Mouse (Mus musculus): ENCODE data around the gene Soat2. TPM values are rescaled to one million over a fixed set of nuclear protein-coding genes. Genes with fewer than 3 reads are reported as not detected.

Soat2 gene
- polyA plus RNA-seq, 1 experiment from 2014 or later = 0.17 TPM

DNA sequence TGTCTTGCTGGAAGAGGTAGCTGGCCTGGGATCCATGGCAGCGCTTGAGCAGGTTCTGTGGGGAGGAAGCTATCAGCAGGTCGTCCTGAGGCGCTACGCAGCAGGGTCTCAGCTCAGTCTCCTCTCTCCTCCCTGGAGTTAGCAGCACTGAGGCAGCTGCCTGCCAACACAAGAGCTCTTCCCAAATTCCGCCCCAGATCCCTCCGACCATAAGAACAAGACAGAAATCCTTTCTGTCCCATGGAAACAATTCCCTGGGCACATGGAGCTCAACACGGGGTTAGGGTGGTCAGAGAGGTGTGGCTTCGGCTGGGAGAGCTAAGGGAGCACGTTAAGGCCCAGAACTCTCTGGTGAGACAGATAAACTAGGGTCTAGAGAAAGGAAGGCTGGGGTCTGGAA is 28.8 kb downstream of the Soat2 start:
- Histone ChIP-seq H3K4me1 (no peaks in the 10 kb centered on the region; the same call in 1 of the 2 replicates), H3K27ac (no peak overlapping the region), H3K9ac (no peak overlapping the region), H3K9me3 (no peaks in the 10 kb centered on the region), H3K4me3 (no peak overlapping the region), H3K27me3 (no peaks in the 10 kb centered on the region), H3K36me3 (peaks cover 32% of the 10 kb centered on the region), H3K4me2 (replicated peaks) (no peak overlapping the region)
- 74% methylated on average over 9 of the region's 9 CpGs for WGBS
- no peak for ATAC-seq (ENCODE audit: insufficient number of reproducible peaks, insufficient read depth, low FRiP score, low TSS enrichment)

DNA sequence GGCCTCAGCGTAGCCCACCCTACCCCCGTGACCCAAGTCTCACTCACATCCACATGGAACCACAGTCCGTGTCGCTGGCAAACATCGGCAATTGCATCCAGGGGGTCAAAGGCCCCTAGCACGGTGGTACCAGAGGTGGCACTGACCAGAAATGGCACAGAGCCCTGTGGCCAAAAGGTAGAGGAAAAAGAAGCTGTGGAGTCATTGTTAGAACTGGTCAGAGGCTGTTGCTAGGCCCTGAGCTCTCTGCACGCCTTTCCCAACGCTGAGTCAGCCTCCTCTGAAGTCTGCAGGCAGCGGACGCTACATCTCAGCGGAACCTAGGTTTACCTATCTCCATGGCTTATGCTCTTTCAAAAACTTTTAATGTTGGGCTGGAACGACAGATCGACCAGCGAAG is 29.6 kb downstream of the Soat2 start:
- ATAC-seq (ENCODE audit: insufficient number of reproducible peaks, insufficient read depth, low FRiP score, low TSS enrichment) = no peak
- no peak overlapping the region for H3K27ac ChIP-seq
- no peak overlapping the region for H3K4me3 ChIP-seq
- no peaks in the 10 kb centered on the region for H3K9me3 ChIP-seq
- H3K27me3 ChIP-seq = no peaks in the 10 kb centered on the region
- WGBS = 91% methylated on average over 14 of the region's 14 CpGs
- H3K4me2 ChIP-seq (replicated peaks) = no peak overlapping the region
- peaks cover 41% of the 10 kb centered on the region for H3K36me3 ChIP-seq
- H3K9ac ChIP-seq = no peak overlapping the region
- no peaks in the 10 kb centered on the region; the same call in 1 of the 2 replicates for H3K4me1 ChIP-seq

DNA sequence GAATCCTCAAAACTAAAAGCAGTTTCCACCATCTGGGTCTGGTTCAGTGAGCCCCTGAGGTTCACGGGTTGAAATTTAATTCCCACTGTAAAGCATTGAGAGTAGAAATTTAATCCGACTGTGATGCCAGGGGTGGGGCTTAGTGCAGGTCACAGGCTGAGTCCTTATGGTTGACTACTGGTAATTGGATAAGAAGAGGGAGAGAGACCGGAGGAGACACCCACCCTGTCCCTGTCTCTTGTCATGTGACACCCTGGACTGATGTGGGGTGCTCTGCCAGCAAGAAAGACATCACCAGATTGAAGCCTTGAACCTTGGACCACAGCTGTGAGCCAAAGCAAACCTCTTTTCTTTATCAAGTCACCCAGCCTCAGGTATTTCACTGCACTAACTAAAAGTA is 32.8 kb downstream of the Soat2 start:
- H3K4me1 ChIP-seq = no peaks in the 10 kb centered on the region; the same call in 1 of the 2 replicates
- no peaks in the 10 kb centered on the region for H3K9me3 ChIP-seq
- no peak for ATAC-seq (ENCODE audit: insufficient number of reproducible peaks, insufficient read depth, low FRiP score, low TSS enrichment)
- H3K4me2 ChIP-seq (replicated peaks) = no peak overlapping the region
- peaks cover 51% of the 10 kb centered on the region for H3K36me3 ChIP-seq
- no peak overlapping the region; the same call in 1 of the 2 replicates for H3K27ac ChIP-seq
- H3K9ac ChIP-seq = no peak overlapping the region
- H3K4me3 ChIP-seq = no peak overlapping the region
- WGBS = 34% methylated on average over 3 of the region's 3 CpGs
- H3K27me3 ChIP-seq = no peaks in the 10 kb centered on the region

DNA sequence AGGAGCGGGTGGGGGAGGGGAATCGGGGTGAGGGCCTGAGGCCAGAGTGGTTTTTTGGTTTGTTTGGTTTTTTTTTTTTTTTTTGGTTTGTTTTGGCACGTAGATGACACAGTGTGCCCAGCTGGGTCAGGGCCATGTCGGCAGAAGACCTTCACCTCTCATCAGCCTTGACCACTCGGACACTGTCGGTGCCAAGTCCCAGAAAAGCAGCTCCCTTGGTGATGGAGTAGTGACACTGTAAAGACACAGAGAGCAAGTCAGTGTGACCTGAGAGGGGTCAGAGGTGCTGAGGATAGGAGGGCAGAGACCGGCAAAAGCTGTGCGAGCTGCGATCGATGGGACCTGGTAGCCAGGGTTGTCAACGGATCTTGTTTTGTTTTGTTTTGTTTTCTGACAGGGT is 35.9 kb downstream of the Soat2 start:
- Histone ChIP-seq H3K4me1 (no peaks in the 10 kb centered on the region), H3K27me3 (no peaks in the 10 kb centered on the region), H3K27ac (no peak overlapping the region), H3K4me3 (no peak overlapping the region), H3K4me2 (replicated peaks) (no peak overlapping the region), H3K36me3 (peaks cover 42% of the 10 kb centered on the region), H3K9ac (no peak overlapping the region), H3K9me3 (no peaks in the 10 kb centered on the region)
- no peak for ATAC-seq (ENCODE audit: insufficient number of reproducible peaks, insufficient read depth, low FRiP score, low TSS enrichment)
- 74% methylated on average over 11 of the region's 11 CpGs for WGBS

DNA sequence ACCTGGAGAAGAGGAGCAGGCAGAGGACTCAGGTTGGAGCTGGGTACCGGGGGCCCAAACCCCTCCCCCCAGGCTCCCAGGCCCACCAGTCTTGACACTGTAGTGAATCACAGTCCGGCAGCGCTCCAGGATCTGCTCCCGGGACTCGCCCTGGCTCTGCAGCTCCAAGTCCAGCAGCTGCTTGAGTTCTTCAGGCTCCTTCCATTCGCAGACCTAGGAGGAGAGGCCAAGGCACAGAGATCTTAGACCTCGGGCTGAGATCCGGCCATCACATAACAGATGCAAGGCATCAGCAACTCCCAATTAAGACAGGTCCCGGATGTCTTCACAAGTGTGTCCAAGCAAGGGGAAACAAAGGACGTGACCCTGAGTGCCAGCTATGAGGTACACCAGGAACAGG is 37.8 kb downstream of the Soat2 start:
- H3K9ac ChIP-seq = no peak overlapping the region
- peaks cover 5% of the 10 kb centered on the region; the same call in 1 of the 2 replicates for H3K4me1 ChIP-seq
- H3K27me3 ChIP-seq = no peaks in the 10 kb centered on the region
- ATAC-seq (ENCODE audit: insufficient number of reproducible peaks, insufficient read depth, low FRiP score, low TSS enrichment) = no peak
- H3K9me3 ChIP-seq = no peaks in the 10 kb centered on the region
- H3K27ac ChIP-seq = no peak overlapping the region; the same call in 1 of the 2 replicates
- 87% methylated on average over 10 of the region's 10 CpGs for WGBS
- H3K36me3 ChIP-seq = peaks cover 40% of the 10 kb centered on the region
- H3K4me3 ChIP-seq = no peak overlapping the region
- H3K4me2 ChIP-seq (replicated peaks) = no peak overlapping the region

DNA sequence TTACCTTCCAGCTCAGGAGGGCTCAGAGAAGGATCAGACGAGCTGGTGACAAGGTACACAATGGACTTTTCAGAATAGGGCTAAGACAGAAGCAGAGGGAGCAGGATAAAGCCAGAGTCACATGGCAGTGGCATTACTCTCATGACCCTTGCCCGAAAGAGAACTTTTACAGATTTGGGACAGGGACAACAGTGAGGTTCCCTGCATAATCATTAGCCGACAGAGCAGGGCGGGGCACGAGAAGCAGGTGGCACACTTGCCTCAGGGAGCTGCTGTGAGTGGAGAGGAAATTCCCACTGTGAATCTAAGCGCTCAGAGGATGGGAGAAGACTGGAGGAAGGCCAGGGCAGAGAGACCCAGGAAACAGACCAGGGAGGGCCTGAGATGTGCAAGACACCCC is 38.6 kb downstream of the Soat2 start:
- no peak overlapping the region for H3K9ac ChIP-seq

DNA sequence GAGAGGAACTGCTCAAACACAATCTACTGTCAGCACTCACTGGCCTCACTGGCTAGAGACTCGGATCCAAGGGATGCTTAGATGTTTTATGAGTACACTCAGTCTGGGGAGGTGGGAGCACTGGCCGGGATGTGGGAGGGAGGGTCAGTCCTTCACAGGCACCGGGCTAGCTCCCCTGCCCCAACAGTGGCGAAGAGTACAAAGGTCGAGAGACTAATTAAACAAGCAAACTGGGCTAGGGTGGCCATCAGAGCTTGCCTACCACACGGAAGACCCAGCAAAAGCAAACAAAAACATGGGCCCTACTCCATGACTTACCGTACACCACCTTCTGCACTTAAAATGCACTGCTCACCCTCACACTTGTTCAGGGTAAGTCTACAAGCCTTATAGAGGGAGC is 41.4 kb downstream of the Soat2 start:
- no peaks in the 10 kb centered on the region for H3K9me3 ChIP-seq
- ATAC-seq (ENCODE audit: insufficient number of reproducible peaks, insufficient read depth, low FRiP score, low TSS enrichment) = no peak
- 61% methylated on average over 7 of the region's 7 CpGs for WGBS
- H3K4me1 ChIP-seq = peaks cover 5% of the 10 kb centered on the region; the same call in 1 of the 2 replicates
- H3K9ac ChIP-seq = no peak overlapping the region
- no peak overlapping the region for H3K4me2 ChIP-seq (replicated peaks)
- no peak overlapping the region for H3K4me3 ChIP-seq
- H3K36me3 ChIP-seq = 0 out of 2 replicates have a peak, but pooled peaks cover 11% of the 10 kb centered on the region
- no peaks in the 10 kb centered on the region for H3K27me3 ChIP-seq
- H3K27ac ChIP-seq = no peak overlapping the region

More for the DNA sequence above, 38.6 kb downstream of the Soat2 start:
- Histone ChIP-seq H3K9me3 (no peaks in the 10 kb centered on the region), H3K36me3 (peaks cover 33% of the 10 kb centered on the region), H3K27ac (no peak overlapping the region), H3K27me3 (no peaks in the 10 kb centered on the region), H3K4me1 (peaks cover 5% of the 10 kb centered on the region; the same call in 1 of the 2 replicates), H3K4me3 (no peak overlapping the region), H3K4me2 (replicated peaks) (no peak overlapping the region)
- WGBS = 66% methylated on average over 6 of the region's 6 CpGs
- ATAC-seq (ENCODE audit: insufficient number of reproducible peaks, insufficient read depth, low FRiP score, low TSS enrichment) = no peak

DNA sequence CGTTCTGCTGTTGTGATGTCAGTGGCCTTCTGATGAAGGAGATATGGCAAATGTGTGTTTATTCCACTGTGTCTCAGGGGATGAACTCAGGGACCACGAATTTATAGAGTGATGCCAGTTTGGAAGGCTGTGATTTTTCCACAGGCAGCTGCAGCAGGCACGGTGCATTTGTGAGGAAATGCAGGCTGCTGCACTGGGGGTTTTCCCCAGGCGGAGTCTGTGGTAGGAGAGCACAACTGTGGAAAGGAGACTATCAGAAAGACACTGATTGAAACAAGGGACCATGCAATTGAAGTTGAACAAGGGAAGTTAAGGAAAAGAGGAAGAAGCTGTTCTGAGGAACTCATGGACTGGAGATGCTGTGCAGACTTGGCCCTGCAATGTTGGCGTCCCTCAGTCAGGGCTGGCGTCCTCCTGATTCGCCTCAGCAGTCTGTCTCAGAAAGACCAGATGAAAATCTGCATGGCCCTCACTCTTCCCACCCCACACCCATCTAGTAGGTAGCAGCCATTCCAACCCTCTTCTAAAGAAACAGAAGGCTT is 42.0 kb downstream of the Soat2 start:
- ATAC-seq (ENCODE audit: insufficient number of reproducible peaks, insufficient read depth, low FRiP score, low TSS enrichment) = no peak
- no peaks in the 10 kb centered on the region for H3K9me3 ChIP-seq
- H3K27ac ChIP-seq = peak overlapping the region; percentile 17; the same call in 1 of the 2 replicates
- no peak overlapping the region for H3K9ac ChIP-seq
- H3K4me1 ChIP-seq = peaks cover 5% of the 10 kb centered on the region; the same call in 1 of the 2 replicates
- no peaks in the 10 kb centered on the region for H3K27me3 ChIP-seq
- WGBS = 72% methylated on average over 7 of the region's 7 CpGs
- no peak overlapping the region for H3K4me2 ChIP-seq (replicated peaks)
- no peak overlapping the region for H3K4me3 ChIP-seq
- H3K36me3 ChIP-seq = 0 out of 2 replicates have a peak, but pooled peaks cover 8% of the 10 kb centered on the region

DNA sequence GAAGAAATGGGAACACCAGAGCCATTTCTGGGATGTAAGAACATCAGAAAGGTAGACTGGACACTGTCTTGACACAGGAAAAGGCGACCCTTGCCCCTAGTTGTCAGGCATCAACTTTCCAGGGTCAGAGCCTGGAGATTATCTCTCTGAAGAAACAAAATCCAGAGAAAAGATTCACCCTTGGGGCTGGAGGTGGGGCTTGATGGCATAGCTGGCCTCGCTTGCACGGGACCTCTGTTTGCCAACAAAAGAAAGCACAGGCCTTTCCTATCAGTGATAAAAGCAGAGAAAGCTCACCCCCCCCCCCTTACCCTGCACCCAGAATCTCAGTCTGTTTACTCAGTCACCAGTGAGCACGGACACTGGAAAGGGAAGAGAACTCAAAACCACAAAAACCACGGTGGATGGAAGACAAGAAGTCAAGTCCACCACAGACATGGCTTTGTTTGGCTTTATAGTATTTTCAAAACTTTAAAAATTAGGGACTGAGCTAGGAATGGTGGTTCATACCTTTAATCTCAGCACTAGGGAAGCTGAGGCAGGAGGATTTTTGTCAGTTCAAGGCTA is 42.6 kb downstream of the Soat2 start:
- ATAC-seq (ENCODE audit: insufficient number of reproducible peaks, insufficient read depth, low FRiP score, low TSS enrichment) = no peak
- Histone ChIP-seq H3K27me3 (no peaks in the 10 kb centered on the region), H3K27ac (peak overlapping the region; percentile 17; the same call in 1 of the 2 replicates), H3K36me3 (0 out of 2 replicates have a peak, but pooled peaks cover 7% of the 10 kb centered on the region), H3K9ac (no peak overlapping the region), H3K4me1 (peaks cover 5% of the 10 kb centered on the region; the same call in 1 of the 2 replicates), H3K9me3 (no peaks in the 10 kb centered on the region), H3K4me3 (no peak overlapping the region), H3K4me2 (replicated peaks) (no peak overlapping the region)
- WGBS = 44% methylated on average over 5 of the region's 5 CpGs

DNA sequence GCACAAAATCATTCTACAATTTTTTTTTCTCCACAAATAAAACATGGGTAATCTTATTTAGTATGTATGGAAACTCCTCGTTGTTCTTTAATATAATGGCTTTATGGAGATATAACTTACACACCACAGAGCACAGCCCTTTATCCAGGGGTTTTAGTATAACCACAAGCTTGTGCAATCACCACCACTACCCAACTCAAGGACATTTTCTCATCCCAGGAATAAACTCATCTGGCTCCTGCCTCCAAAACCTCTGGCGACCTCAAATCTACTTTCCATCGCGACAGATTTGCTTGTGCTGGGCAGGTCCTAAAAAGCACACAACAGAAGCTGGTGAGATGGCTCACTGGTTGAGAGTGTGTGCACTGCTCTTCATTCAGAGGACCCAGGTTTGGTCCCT is 43.3 kb downstream of the Soat2 start:
- no peak overlapping the region for H3K4me3 ChIP-seq
- no peak for ATAC-seq (ENCODE audit: insufficient number of reproducible peaks, insufficient read depth, low FRiP score, low TSS enrichment)
- no peaks in the 10 kb centered on the region for H3K36me3 ChIP-seq
- no peaks in the 10 kb centered on the region for H3K27me3 ChIP-seq
- H3K4me1 ChIP-seq = peaks cover 5% of the 10 kb centered on the region; the same call in 1 of the 2 replicates
- H3K4me2 ChIP-seq (replicated peaks) = no peak overlapping the region
- no peaks in the 10 kb centered on the region for H3K9me3 ChIP-seq
- no peak overlapping the region for H3K27ac ChIP-seq
- no peak overlapping the region for H3K9ac ChIP-seq
- WGBS = 86% methylated on average over 4 of the region's 4 CpGs

DNA sequence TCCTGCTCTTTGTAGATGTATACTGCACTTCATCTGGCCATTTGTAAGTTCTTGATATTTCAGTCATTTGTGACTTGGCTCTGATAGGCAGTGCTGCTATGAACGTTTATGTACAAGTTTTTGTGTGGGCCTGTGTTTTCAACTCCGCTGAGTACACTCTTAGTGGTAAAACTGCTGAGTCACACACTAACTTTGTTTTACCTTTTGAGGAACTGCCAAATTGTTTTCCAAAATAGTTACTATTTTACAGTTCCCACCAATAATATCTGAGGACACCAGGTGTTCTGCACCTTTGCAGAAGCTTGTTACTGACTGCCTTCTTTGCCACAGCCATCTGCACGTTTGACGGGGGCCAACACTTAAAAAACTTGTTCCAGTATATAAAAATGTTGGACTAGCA is 44.1 kb downstream of the Soat2 start:
- H3K4me1 ChIP-seq = peaks cover 5% of the 10 kb centered on the region; the same call in 1 of the 2 replicates
- no peak overlapping the region for H3K4me2 ChIP-seq (replicated peaks)
- no peak for ATAC-seq (ENCODE audit: insufficient number of reproducible peaks, insufficient read depth, low FRiP score, low TSS enrichment)

DNA sequence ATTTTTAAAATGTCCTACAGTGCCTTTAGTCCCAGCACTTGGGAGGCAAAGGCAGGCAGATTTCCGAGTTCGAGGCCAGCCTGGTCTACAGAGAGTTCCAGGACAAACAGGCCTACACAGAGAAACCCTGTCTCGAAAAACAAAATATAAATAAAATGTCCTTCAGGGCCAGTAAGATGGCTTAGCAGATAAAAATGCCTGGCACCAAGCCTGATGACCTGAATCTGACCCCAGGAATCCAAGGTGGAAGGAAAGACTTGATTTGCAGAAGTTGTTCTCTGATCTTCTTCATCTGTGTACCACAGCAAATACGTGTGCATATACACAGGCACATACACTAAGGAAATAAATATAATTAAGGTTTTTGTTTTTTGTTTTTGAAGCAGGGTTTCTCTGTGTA is 45.0 kb downstream of the Soat2 start:
- ATAC-seq (ENCODE audit: insufficient number of reproducible peaks, insufficient read depth, low FRiP score, low TSS enrichment) = no peak
- H3K4me3 ChIP-seq = no peak overlapping the region
- H3K36me3 ChIP-seq = peaks cover 2% of the 10 kb centered on the region; the same call in 1 of the 2 replicates
- WGBS = 76% methylated on average over 4 of the region's 4 CpGs
- no peaks in the 10 kb centered on the region for H3K27me3 ChIP-seq
- H3K4me2 ChIP-seq (replicated peaks) = no peak overlapping the region
- H3K4me1 ChIP-seq = peaks cover 5% of the 10 kb centered on the region; the same call in 1 of the 2 replicates
- no peak overlapping the region for H3K9ac ChIP-seq
- no peaks in the 10 kb centered on the region for H3K9me3 ChIP-seq
- H3K27ac ChIP-seq = no peak overlapping the region

More for the DNA sequence above, 44.1 kb downstream of the Soat2 start:
- Histone ChIP-seq H3K36me3 (no peaks in the 10 kb centered on the region), H3K27ac (no peak overlapping the region), H3K27me3 (no peaks in the 10 kb centered on the region), H3K4me3 (no peak overlapping the region), H3K9me3 (no peaks in the 10 kb centered on the region), H3K9ac (no peak overlapping the region)
- WGBS = 81% methylated on average over 4 of the region's 4 CpGs
